Mouse (Mus musculus) lung, embryonic 16.5 days (tissue): ENCODE results near the gene Rhox11. TPM values are rescaled to one million over a fixed set of nuclear protein-coding genes. Genes with fewer than 3 reads are reported as not detected.
"Not testable (repeated sequence)": the region's sequence is repeated elsewhere in the genome, so short reads cannot be mapped to it uniquely, and the experiment has no call there.

Experiments used
- ATAC-seq: fragments of 200-750 bp; cut with Nextera tagmentation; 2 replicates; pipeline ENCODE4 v1.8.0; 2017; ENCODE audit warnings: low read depth, mild to moderate bottlenecking, moderate library complexity
- H3K27ac ChIP-seq: fragments of 300-500 bp; sonication (generic); 2 replicates; pipeline ENCODE4 v1.5.1; 2014; ENCODE audit warnings: mild to moderate bottlenecking, control low read depth, low read length
- H3K27me3 ChIP-seq: fragments of 300-500 bp; sonication (generic); 2 replicates; pipeline ENCODE4 v1.6.1; 2014; ENCODE audit warnings: low read depth, low read length, mixed read lengths; ENCODE audit not compliant: control insufficient read depth, insufficient read depth
- H3K36me3 ChIP-seq: fragments of 300-500 bp; sonication (generic); 2 replicates; pipeline ENCODE4 v1.6.1; 2014; ENCODE audit warnings: low read length; ENCODE audit not compliant: control insufficient read depth, insufficient read depth
- H3K4me1 ChIP-seq: fragments of 300-500 bp; sonication (generic); replicated peaks from 2 replicates; pipeline ENCODE4 v1.6.1; 2014; ENCODE audit warnings: low read length, mixed read lengths; ENCODE audit not compliant: control insufficient read depth, insufficient read depth
- H3K4me2 ChIP-seq: fragments of 300-500 bp; sonication (generic); 2 replicates; pipeline ENCODE4 v1.6.1; 2014; ENCODE audit warnings: low read depth, low read length, control low read depth
- H3K4me3 ChIP-seq: fragments of 300-500 bp; sonication (generic); 2 replicates; pipeline ENCODE4 v1.5.1; 2014; ENCODE audit warnings: mild to moderate bottlenecking, low read length, control low read depth
- H3K9ac ChIP-seq: fragments of 300-500 bp; sonication (generic); 2 replicates; pipeline ENCODE4 v1.6.1; 2014; ENCODE audit warnings: low read length, control low read depth
- H3K9me3 ChIP-seq: fragments of 300-500 bp; sonication (generic); 2 replicates; pipeline ENCODE4 v1.6.1; 2016; ENCODE audit warnings: low read length; ENCODE audit not compliant: control insufficient read depth
- WGBS: fragments of 180-500 bp; shearing (Covaris S2); extraction: QIAGEN DNeasy Blood & Tissue Kit; methylation state at CpG from one replicate; pipeline ENCODE4 v1.1.7; 2014; 5-methylcytosine and 5-hydroxymethylcytosine counted together
- polyA plus RNA-seq: library from polyadenylated mRNA; unstranded; fragments of >200 nt; fragmentation: Nextera tagmentation; extraction: Ambion mirVana; gene quantifications from 2 replicates; pipeline ENCODE4 v1.2.1, GENCODE M21; 2015

Rhox11 gene
- not detected in 2 replicates for polyA plus RNA-seq

DNA sequence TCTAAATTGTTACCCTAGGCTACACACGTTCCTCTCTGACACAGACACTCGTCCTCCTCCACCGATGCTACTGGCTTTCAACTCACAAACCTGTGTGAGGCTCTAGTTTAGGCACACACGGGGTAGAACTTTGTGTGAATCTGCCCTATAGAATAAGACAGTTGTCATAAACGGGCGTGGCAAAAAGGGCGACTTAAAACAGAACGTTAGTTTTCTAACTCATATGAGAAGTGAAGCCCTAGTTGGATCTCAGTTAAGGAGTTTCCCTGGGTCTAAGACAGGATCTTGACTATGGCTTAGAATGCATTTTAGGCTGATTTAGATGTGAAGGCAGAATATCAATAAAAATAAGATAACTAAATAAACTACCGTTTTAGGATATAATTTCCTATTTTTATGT is at the start of gene Rhox11:
TSS of gene Rhox11 (minus strand) at position 101 of the 400 bp plus-strand sequence.
- Histone ChIP-seq H3K4me3 (no peak within 1 kb of the TSS), H3K36me3 (no peaks in the 10 kb centered on the region), H3K4me2 (no peak within 1 kb of the TSS), H3K27me3 (no peaks in the 10 kb centered on the region), H3K9me3 (no peaks in the 10 kb centered on the region), H3K9ac (no peak within 1 kb of the TSS), H3K4me1 (no peaks in the 10 kb centered on the region), H3K27ac (no peak within 1 kb of the TSS)
- ATAC-seq, result no peak
- 81% methylated on average over 9 of the region's 9 CpGs for WGBS

DNA sequence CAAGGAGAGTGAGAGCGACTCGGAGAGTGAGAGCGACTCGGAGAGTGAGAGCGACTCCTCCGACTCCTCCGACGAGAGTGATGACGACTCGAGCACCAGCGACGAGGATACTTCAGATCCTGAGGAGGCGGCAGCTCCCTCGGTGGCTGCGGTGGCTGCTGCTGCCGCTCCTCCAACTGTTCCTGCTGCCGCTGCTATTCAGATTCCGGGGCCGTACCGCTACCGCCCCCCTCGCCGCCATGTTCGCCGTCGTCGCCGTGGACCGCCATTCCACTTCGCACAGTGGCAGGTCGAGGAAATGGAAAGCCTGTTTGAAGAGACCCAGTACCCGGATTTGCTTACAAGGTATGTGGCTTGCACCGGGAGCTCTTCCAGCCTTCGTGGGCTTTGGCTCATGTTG is 36.5 kb upstream of the Rhox11 start:
- H3K4me2 ChIP-seq, result no peak overlapping the region
- H3K36me3 ChIP-seq, result no peaks in the 10 kb centered on the region
- no peaks in the 10 kb centered on the region for H3K27me3 ChIP-seq
- H3K9me3 ChIP-seq, result peaks cover 8% of the 10 kb centered on the region
- no peak overlapping the region for H3K27ac ChIP-seq
- no peak overlapping the region for H3K4me3 ChIP-seq
- ATAC-seq, result no peak
- H3K4me1 ChIP-seq, result no peaks in the 10 kb centered on the region
- no peak overlapping the region for H3K9ac ChIP-seq
- 84% methylated on average over 30 of the region's 34 CpGs for WGBS

DNA sequence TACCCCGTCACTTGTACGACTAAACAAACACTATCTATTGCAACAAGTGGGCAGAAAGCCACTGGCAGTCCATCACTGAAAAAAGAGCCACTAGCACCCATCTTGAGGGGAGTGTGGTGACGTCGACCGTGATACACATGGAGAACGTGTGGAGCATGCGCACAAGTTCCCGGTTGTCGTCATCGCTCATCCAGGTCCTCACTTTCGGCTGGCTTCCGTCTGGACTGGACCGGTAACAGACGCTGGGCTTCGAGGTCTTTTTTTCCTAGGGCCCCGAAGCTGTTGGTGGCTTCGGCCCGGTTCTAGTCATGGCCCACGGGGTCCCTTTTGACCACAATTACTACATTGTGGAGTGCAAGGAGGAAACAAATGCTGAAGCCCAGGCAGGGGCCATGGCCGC is 36.0 kb upstream of the Rhox11 start, which contains the start of gene Rhox13:
TSS of gene Rhox13 (plus strand) at position 238 of the 400 bp plus-strand sequence.
- 94% methylated on average over 20 of the region's 20 CpGs for WGBS
- peaks cover 8% of the 10 kb centered on the region for H3K9me3 ChIP-seq
- no peaks in the 10 kb centered on the region for H3K4me1 ChIP-seq
- no peaks in the 10 kb centered on the region for H3K36me3 ChIP-seq
- H3K27me3 ChIP-seq, result no peaks in the 10 kb centered on the region
- no peak within 1 kb of the TSS for H3K27ac ChIP-seq
- no peak for ATAC-seq
- H3K4me2 ChIP-seq, result no peak within 1 kb of the TSS
- H3K4me3 ChIP-seq, result no peak within 1 kb of the TSS
- no peak within 1 kb of the TSS for H3K9ac ChIP-seq

DNA sequence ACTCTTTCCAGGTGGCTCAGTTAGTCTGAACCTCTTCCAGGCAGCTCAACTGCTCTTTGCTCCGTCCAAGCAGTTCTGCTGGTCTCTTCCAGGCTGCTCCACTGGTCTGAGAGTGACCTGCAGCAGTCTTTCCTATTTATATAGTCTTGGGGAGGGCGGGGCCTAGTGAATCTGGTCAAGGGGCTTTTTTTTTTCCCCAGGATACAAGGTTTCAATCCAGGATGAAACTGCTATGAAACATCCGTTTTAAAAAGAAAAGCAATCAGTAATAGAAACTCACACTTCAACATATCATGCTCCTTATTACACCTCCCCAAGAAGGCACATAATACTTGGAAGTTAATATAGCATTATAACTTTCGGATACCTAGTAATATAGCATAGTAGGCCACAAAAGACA is 25.9 kb upstream of the Rhox11 start, which contains the start of gene Rhox12:
TSS of gene Rhox12 (minus strand) at position 101 of the 400 bp plus-strand sequence.
- H3K27ac ChIP-seq, result no peak within 1 kb of the TSS
- H3K4me1 ChIP-seq, result no peaks in the 10 kb centered on the region
- no peak within 1 kb of the TSS for H3K9ac ChIP-seq
- H3K9me3 ChIP-seq, result no peaks in the 10 kb centered on the region
- 66% methylated on average over 4 of the region's 4 CpGs for WGBS
- no peaks in the 10 kb centered on the region for H3K36me3 ChIP-seq
- no peak within 1 kb of the TSS for H3K4me2 ChIP-seq
- no peaks in the 10 kb centered on the region for H3K27me3 ChIP-seq
- no peak within 1 kb of the TSS for H3K4me3 ChIP-seq
- no peak for ATAC-seq

DNA sequence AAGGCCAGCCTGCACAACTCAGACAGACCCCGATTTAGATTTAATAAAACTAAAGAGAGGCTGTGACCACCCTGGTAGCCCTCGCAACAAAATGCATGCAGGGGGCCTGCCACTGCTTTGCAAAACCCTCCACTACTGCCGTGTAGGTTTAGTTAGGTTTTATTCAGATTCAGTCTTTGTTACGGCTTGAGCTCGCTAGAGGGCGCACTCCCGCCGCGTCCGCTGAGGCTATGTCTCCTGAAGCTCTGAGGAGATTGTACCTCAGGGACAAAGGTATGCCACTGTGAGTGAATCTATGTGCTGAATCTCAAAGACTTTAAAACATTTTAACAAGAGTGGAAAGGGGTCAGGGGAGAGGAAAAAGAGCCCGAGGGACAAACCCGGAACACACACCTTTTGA is 715 bp downstream of the Rhox11 start:
- no peak for ATAC-seq
- H3K27me3 ChIP-seq, result no peaks in the 10 kb centered on the region
- no peak overlapping the region for H3K4me2 ChIP-seq
- no peak overlapping the region for H3K27ac ChIP-seq
- no peaks in the 10 kb centered on the region for H3K9me3 ChIP-seq
- no peak overlapping the region for H3K4me3 ChIP-seq
- H3K36me3 ChIP-seq, result no peaks in the 10 kb centered on the region
- H3K9ac ChIP-seq, result no peak overlapping the region
- WGBS, result 17% methylated on average over 12 of the region's 12 CpGs
- H3K4me1 ChIP-seq, result no peaks in the 10 kb centered on the region

DNA sequence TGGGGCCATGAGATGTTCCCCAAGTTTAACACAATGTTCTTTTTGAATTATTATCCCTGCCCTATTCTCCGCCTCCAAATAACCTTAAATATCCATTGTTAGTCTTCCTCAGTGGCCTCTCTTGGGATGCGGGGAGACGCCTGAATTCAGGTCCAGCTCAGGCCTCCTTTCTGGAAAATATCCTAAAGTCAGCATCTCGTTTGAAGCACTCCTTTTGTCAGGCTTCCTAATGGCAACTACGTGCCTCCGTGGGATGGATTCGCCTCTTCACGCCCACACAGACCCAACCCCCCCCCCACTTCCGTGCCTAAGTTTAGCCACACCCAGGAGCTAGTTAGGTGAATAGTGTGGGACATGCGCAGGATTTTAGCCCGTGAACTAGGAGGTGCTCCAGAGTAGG is 18.8 kb downstream of the Rhox11 start, which contains the start of gene Rhox10:
TSS of gene Rhox10 (plus strand) at position 301 of the 400 bp plus-strand sequence.
- no peak within 1 kb of the TSS for H3K9ac ChIP-seq
- H3K4me3 ChIP-seq, result no peak within 1 kb of the TSS
- H3K9me3 ChIP-seq, result no peaks in the 10 kb centered on the region
- no peaks in the 10 kb centered on the region for H3K27me3 ChIP-seq
- no peaks in the 10 kb centered on the region for H3K36me3 ChIP-seq
- no peak within 1 kb of the TSS for H3K4me2 ChIP-seq
- no peak within 1 kb of the TSS for H3K27ac ChIP-seq
- 86% methylated on average over 11 of the region's 11 CpGs for WGBS
- no peak for ATAC-seq
- no peaks in the 10 kb centered on the region for H3K4me1 ChIP-seq

DNA sequence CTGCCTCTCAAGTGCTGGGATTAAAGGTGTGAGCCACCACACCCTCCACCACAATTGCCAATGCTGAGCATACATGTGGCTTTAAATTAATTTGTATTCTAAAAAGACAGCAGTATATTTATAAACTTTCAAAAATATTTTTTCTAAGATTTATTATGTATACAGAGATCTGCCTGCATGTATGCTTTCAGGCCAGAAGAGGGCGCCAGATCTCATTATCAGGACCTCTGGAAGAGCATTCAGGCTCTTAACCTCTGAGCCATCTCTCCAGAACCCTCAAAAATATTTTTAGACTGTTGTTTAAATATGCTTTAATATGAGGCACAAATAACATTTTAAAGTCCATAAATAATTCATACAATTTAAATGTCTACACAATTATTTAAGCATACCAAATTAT is 23.4 kb downstream of the Rhox11 start:
- no peak overlapping the region for H3K9ac ChIP-seq
- WGBS, result 5% methylated on average over 1 of the region's 1 CpGs
- no peak for ATAC-seq
- no peaks in the 10 kb centered on the region for H3K9me3 ChIP-seq
- H3K4me3 ChIP-seq, result no peak overlapping the region
- H3K4me1 ChIP-seq, result no peaks in the 10 kb centered on the region
- H3K27me3 ChIP-seq, result no peaks in the 10 kb centered on the region
- no peaks in the 10 kb centered on the region for H3K36me3 ChIP-seq
- H3K27ac ChIP-seq, result no peak overlapping the region
- no peak overlapping the region for H3K4me2 ChIP-seq

DNA sequence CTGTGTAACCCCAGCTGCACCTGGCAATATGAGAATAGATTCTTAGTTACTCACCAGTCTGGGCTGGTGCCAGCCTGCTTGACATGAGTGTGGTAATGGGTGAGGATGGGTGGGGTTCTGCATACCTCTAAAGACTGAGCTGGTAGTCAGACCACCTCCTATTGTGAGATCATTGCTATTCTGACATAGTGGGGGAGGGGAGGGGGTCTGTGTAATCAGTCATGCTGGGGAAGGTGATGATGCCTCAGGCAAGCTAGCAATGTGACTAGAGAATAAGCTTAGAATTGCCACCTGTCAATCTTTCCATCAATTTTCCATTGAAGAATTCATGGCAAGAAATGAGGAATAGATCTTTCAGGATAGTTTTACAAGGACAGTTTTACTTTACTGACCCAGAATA is 41.9 kb downstream of the Rhox11 start, which contains the start of gene Btg1-ps2:
TSS of gene Btg1-ps2 (minus strand) at position 101 of the 400 bp plus-strand sequence.
- H3K9me3 ChIP-seq, H3K36me3 ChIP-seq, H3K4me3 ChIP-seq, H3K27me3 ChIP-seq, ATAC-seq, H3K4me1 ChIP-seq, H3K27ac ChIP-seq, H3K9ac ChIP-seq, H3K4me2 ChIP-seq: not testable (repeated sequence)

DNA sequence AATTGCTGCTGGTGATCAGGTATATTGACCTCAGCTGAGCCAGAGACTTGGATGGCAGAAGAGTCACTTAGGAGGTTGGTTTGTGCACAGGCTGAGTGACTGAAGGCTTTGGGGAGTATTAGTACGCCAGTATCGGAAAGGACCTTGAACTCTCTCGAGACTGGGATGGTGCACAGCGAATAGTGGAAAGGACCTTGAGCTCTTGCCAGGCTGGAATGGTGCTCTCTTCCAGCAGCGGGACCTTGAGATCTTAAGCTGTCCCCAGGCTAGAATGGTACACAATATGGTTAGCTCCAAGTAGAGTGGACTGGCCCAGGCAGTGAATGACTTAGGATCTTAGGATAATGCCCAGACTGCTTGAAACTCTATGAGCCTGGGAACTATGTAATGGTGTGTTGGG is 45.3 kb downstream of the Rhox11 start:
- no peak overlapping the region for H3K27ac ChIP-seq
- H3K9ac ChIP-seq, result no peak overlapping the region
- H3K4me3 ChIP-seq, result no peak overlapping the region
- 91% methylated on average over 5 of the region's 5 CpGs for WGBS
- no peaks in the 10 kb centered on the region for H3K9me3 ChIP-seq
- H3K4me1 ChIP-seq, result no peaks in the 10 kb centered on the region
- no peaks in the 10 kb centered on the region for H3K27me3 ChIP-seq
- H3K4me2 ChIP-seq, result no peak overlapping the region
- H3K36me3 ChIP-seq, result no peaks in the 10 kb centered on the region
- ATAC-seq, result no peak

DNA sequence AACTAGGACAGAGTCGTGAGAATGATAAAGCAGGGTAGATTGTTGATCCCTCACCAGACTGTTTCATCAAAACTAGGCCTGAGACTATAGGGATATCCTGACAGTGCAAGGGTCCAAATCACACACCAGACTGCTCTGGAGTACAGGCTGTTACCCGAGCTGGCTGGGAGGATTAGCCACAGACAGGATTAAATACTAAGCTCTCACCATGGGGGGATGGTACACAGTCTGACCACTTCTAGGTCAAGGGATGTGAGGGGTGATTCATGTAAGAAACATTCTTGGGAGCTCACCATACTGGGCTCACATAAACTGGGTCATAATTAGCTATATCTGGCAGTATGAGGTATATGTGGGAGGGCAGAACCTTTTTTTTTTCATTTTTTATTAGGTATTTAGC is 51.1 kb downstream of the Rhox11 start:
- Histone ChIP-seq H3K9me3 (no peaks in the 10 kb centered on the region), H3K4me1 (no peaks in the 10 kb centered on the region), H3K4me2 (no peak overlapping the region), H3K27ac (no peak overlapping the region), H3K36me3 (no peaks in the 10 kb centered on the region), H3K4me3 (no peak overlapping the region), H3K27me3 (no peaks in the 10 kb centered on the region), H3K9ac (no peak overlapping the region)
- WGBS, result 47% methylated on average over 2 of the region's 2 CpGs
- ATAC-seq, result no peak
